Mouse (Mus musculus): ENCODE results near the gene Eif5a2.

Gene Eif5a2

DNA sequence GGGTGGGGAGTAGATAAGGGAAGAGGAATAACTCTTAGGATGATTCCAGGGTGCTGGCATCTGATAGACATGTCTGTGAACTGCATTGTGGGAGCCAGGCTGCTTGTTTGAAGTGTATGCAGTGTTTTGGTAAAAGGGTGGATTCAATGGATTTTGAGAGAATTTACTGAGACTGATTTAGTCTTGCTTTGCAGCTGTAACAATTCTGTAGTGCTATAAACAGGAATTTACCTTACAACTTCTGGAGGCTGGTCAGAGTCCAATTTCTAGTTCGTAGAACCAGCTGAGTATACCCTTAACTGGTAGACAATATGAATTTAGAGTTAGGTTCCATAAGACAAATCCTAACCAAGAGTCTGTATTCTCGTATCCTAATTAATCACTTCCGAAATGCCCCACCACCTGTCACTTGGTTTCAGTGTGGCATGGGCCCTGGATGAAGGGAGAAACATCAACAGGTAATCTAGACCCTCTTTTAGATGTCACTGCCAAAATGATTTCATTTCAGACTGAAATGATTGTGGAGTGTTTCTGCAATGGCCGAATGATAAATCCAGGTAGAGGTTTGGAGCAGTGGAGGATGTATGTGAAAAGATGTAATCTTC lies 27.1 kb downstream of the Eif5a2 start:
- in situ Hi-C loops (cut with MboI), result no loop called here

- in situ Hi-C loops (cut with MboI), result no loop called here
These were observed 30.4 kb downstream of the Eif5a2 start for GRCm38 (mm10) chr3:28811441-28811840.

GRCm38 (mm10) chr3:28814361-28814760 lies 33.3 kb downstream of the Eif5a2 start:
- in situ Hi-C loops (cut with MboI), result no loop called here

GRCm38 (mm10) chr3:28816010-28816540 lies 35.0 kb downstream of the Eif5a2 start:
- in situ Hi-C loops (cut with MboI), result no loop called here

DNA sequence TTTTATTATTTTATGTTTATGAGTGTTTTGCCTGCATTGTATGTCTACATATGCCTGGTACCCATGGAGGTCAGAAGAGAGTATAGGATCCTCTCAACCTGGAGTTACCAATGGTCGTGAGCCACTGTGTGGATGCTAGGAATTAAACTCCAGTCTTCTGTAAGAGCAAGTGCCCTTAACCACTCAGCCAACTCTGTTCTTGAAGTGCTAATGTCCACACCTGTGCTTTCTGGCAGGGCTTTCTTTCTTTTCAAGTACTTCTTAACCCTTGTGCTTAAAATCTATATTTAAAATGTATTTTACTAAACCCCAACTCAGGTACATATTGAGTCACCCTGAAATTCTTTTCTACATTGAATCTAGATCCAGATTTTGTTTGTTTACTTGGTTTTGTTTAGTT lies 45.2 kb downstream of the Eif5a2 start:
- in situ Hi-C loops (cut with MboI), result no loop called here

- in situ Hi-C loops (cut with MboI), result no loop called here
These were observed 46.5 kb downstream of the Eif5a2 start for GRCm38 (mm10) chr3:28827605-28828004.

DNA sequence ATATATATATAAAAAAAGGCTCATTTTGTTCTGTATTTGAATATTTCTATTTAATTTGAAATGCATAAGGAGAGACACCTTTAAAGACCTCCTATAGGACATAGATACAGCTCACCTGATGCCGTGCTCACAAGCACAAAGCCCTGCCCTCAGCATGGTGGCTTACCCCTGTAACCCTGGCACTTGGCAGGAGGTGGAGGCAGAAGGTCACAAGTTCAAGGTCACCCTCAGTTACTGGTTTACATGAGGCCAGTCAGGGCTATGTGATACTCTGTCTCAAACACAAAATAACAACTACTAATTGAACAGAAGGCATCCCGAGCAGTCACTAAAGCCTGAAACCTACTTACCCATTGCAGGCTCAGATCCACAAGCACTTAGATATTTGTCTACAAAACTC lies 48.4 kb downstream of the Eif5a2 start:
- in situ Hi-C loops (cut with MboI), result no loop called here

DNA sequence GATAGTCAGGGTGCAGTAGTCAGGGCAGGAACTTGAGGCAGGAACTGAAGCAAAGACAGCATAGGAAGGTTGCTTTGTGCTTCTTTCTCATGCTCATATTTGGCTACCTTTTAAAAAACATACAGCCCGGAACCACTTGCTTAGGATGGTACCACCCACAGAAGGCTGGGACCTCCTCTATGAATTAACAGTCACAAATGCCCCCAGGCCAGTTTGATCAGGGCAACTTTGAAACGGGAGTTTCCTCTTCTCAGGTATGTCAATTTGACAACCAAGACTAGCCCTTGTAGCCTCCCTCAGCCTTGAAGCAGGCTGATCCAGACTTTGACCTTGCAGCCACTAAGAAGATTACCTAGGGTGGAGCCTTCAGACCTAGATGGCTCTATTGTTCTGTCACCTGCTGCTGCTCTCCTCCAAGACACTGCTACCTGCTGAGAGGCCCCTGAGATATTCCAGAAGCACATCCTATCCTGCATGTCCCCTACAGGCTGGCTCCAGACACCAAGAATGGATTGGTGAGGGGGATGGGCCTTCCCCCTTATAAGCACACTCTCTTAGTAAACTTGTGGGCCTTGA lies 55.8 kb downstream of the Eif5a2 start:
- in situ Hi-C loops (cut with MboI), result no loop called here

- in situ Hi-C loops (cut with MboI), result no loop called here
These were observed 61.0 kb downstream of the Eif5a2 start for GRCm38 (mm10) chr3:28841886-28842649.

DNA sequence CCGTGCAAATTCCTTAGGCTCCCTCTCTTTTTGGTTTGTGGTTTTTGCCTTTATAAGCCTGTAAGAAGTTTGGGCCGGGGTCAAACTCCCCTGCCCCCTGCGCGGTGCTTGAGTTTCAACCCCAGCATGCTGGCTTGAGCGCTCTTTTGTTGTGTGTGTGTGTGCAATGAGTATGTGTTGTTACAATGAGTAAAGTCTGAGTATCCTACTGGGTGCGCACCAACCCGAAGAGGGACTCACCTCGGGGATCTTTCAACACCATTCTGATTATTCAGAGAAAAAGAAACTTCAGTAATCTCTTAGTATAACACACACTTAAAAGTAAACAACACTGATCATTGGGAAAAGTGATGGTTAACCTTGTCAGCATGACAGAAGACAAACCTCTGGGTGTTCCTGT lies 62.2 kb downstream of the Eif5a2 start:
- in situ Hi-C loops (cut with MboI), result no loop called here

DNA sequence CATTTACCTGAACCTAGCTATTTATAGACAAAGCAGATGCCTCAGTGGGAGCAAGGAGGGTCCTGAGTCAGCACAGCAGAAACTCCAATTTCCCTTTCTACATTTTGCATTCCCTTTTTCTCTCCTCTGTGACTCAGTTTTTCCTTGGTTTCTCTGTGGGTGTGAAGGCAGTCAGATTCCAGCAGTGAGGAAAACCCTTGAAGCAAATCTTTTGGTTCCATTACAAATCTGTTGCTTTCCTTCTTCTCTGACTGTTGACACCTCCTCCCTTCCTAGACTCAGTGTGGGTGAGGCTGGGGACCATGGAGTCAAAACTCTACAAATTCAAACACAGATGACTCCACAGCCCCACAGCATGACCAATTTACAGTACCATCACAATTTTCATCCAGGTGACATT lies 66.0 kb downstream of the Eif5a2 start:
- in situ Hi-C loops (cut with MboI), result no loop called here
